Mouse (Mus musculus): ENCODE data around the gene Pde1c.

GRCm38 (mm10) chr6:56441501-56441900 is 127.4 kb downstream of the Pde1c start:
- no peak for TF ChIP-seq ZNF384 (IDR thresholded peaks at IDR 0.05; ENCODE audit: low read depth, low read length)
- no peak for TF ChIP-seq MAFK (IDR thresholded peaks at IDR 0.05; ENCODE audit: insufficient read depth, low read depth, low read length)

Data from ES-E14 (cell line).